Mouse (Mus musculus) spleen, postnatal 10 days (tissue): ENCODE data around the gene Hspa2.
A peak's percentile ranks its signal among the peaks of the same experiment; 100 is the strongest.

Experiments used
- DNase-seq, 2 experiments: peaks; one replicate each; pipeline ENCODE4 v3.0.0; 2021 to 2022; ENCODE audit warnings: low spot score in 2 of 2

The Hspa2 gene

DNA sequence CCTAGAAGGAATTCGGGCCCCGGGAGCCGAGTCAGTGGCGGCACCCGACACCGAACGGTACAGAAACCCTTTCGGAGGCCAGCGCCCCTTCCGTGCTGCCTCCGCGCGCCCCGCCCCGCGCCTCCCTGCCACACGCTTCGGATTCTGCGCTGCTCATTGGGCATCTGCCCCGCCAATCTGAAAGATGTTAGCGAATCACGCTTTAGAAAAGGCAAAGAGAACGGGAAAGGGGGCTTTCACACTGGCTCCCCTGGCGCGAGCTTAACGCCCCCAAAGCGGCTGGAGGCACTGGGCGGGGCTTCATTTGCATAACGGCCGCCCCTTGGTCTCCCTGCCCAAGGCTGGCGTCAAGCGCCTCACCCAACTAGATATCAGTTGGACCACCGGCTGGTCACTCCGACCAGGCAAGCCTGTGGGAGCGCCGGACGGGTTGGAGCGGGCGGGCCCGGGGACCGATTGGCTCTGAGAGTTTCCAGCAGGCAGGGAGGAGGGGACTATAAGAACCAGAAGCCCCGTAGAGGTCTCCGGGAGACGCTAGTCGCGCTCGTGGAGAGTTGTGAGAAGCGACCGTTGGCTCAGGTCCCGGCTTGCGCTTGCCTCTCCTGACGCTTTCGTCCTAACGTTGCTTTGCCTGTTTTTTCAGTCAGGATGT, at the start of gene Hspa2:
Hspa2 (plus strand) TSS at position 291 of the 652 bp plus-strand sequence.
- DNase-seq = peak; percentile 97 to 98

GRCm38 (mm10) chr12:76360868-76361267, 43.1 kb upstream of the Hspa2 start:
- DNase-seq = no peak

DNA sequence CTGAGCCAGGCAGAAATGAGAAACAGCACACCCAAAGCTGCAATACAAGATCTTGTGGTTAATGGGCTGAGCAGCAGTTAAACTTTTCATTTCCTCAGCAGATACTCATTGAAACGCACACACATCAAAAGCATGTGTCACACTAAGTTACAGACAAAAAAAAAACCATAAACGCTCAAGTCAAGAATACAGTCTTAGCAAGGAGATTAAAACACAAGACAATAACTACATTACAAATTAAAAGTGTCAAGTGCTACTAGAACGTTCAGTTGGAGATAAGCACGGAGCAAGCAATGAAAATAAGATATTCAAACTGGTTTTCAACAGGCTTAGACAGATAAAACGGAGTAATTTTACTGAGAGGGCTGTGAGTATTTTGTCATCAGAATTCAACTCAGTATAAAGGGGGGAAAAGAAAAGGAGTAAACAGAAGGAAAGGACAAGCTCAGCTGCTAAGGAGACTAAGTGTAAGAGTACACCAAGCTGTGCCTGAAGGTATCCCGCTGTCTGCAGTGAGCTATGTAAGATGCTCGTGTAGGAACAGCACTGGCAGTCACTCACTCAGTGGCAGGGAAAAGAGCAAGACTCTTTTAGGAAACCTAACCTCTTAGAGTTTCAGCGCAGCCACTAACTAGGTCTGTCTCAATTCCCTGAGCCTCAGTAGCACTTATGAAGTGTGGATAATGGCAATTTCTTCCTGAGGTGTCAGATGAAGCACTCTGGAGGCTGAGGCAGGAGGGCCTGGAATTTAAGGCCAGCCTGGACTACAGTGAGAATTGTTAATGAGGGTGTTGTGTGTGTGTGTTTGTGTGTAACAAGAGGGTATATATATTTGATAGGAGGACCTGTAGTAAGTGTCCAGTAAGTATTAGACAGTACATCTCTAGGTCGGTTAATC, 42.3 kb upstream of the Hspa2 start:
- no peak for DNase-seq

DNA sequence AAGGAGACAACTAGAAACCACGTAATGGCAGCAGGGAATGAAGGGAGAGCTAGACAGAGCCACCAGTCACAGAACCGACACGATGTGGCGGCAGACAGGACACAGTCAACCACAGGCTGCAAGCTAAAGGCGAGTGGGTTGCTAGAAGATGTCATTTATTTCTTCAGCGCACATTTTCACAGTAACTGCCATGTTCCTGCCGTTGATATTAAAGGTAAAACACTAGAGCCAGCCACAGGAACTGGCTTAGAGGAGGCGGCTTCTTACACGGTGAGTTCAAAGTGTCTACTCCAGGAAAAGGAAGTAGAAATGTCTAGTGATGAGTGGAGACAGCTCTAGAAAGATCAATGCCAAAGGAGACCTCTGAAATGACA, 41.7 kb upstream of the Hspa2 start:
- peak in 1 of 2 experiments; percentile 24 for DNase-seq

DNA sequence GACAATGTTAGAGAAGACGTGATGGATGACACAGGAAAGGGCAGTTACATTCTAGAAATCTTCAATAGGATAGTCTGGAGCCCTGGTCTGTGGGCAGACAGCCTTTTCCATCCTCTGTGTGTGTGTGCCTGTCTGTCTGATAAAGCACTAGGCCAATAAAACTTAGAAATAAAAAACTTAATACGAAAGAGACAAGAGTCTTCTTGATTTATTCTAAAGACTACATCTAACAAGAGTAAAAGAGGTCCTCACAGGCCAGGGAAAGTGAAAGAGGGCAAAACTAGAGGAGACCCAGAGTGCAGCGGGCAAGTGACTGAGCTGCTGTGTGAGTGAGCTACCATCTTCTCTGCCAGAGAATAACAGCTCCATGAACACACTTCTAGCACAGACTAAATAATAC, 37.7 kb upstream of the Hspa2 start:
- DNase-seq = no peak

- peak; percentile 40 to 50 for DNase-seq
These were observed 36.6 kb upstream of the Hspa2 start for GRCm38 (mm10) chr12:76367096-76367995.

DNA sequence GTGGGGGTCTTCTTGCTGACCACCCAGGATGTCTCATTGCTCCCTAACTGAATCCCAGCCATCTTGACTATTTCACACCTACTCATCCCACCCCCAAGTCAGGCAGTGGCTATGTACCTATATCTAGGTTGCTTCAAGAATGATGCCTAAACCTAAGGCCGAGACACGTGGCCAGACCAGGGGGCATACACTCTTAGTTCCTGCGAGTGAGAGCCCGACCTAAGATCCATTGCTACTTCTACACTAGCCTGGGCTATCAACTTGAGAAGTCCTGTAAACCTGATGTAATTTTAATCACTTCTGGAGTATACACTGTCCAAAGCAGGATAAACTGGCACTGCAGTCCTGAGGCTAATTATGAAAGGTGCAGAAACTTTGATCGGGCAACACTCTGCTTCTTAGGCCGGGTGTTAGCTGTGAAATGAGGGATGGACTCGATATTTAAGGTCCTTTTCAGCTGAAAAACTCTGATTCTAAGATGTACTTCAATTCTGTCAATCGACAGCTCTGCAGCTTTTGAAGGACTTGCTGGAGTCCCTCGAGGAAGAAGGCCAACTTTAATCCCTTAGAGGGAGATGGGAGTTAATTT, 35.7 kb upstream of the Hspa2 start:
- peak; percentile 35 to 41 for DNase-seq

DNA sequence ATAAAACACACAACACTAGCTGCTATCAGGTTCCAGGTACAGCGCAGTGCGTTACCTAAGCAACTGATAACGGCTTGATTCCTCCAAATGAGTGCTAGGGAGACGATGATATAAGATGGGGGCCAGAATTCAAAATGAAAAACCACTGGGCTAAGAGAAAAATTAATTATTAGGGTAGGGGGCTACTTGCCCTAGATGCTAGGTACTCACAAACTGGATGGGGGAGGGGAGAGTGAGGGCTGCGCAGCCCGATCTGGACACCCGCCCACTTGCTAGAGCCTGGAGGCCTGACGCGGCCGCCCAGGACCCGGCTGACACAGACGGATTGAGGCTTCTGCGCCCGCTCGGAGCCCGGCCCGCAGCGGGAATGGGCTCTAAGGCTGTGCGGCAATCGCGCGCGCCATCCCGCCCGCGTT, 35.2 kb upstream of the Hspa2 start:
- no peak for DNase-seq

GRCm38 (mm10) chr12:76369206-76369977, 34.6 kb upstream of the Hspa2 start, which contains the start of gene Zbtb25:
Zbtb25 (minus strand) TSS chr12:76369602.
- DNase-seq = peak; percentile 80 to 84

GRCm38 (mm10) chr12:76369978-76370830, 33.8 kb upstream of the Hspa2 start, which contains the start of gene Zbtb1:
Zbtb1 (plus strand) TSS chr12:76370266.
- peak; percentile 83 to 88 for DNase-seq

- peak; percentile 76 to 83 for DNase-seq
These were observed 33.0 kb upstream of the Hspa2 start for GRCm38 (mm10) chr12:76370831-76371571.

GRCm38 (mm10) chr12:76372046-76372445, 31.9 kb upstream of the Hspa2 start:
- DNase-seq = no peak

- DNase-seq = peak; percentile 45 to 69
These were observed 30.8 kb upstream of the Hspa2 start for GRCm38 (mm10) chr12:76372881-76373818.

- DNase-seq = no peak
These were observed 30.0 kb upstream of the Hspa2 start for GRCm38 (mm10) chr12:76373991-76374390.

GRCm38 (mm10) chr12:76374911-76375310, 29.1 kb upstream of the Hspa2 start:
- no peak for DNase-seq

GRCm38 (mm10) chr12:76375506-76375905, 28.5 kb upstream of the Hspa2 start:
- DNase-seq = no peak

DNA sequence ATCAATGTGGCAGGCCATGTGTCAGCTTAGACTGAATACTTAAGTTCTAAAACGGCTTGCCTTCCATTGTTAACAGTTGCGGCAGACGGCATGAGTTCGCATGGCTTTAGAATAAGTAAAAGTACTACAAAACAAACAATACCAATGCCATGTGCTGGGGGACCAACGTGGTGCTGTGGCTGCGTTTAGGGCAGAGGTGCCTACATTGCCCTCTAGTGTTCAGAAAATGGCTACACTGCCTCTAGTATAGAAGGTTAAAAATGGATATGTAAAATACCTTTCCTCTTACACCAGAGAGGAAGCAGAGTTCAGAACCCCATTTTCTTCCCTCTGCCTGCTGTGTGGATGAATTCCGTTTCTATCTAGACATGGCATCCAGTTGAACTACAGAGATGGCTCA, 27.3 kb upstream of the Hspa2 start:
- DNase-seq = peak in 1 of 2 experiments; percentile 62

DNA sequence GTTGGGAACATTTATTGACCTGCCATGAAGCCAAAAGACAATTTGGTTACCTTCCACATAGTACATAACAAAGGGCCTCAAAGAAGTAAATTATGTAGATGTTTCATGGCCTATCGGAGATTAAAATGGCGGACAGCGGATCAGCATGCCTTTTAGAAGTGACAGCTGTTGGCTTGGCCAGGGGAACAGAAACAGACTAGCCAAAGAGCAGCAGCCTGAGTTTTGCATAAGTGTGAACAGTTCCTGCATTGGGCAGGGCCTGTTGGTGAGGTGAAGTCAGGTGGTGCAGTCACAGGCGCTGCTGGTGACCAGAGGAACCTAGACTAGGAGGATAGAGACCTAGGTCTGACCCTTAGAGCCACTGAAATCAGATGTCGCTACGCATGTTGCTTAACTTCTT, 26.9 kb upstream of the Hspa2 start:
- DNase-seq = peak in 1 of 2 experiments; percentile 38
